Mouse (Mus musculus) megakaryocyte, adult 5-6 weeks (primary cell): ENCODE measurements around the gene Muc5ac. TPM values are rescaled to one million over a fixed set of nuclear protein-coding genes. Genes with fewer than 3 reads are reported as not detected.
"Not testable (repeated sequence)": the region's sequence is repeated elsewhere in the genome, so short reads cannot be mapped to it uniquely, and the experiment has no call there.

Source experiments
- ATAC-seq: 2 replicates; pipeline ENCODE4 v1.8.0; 2016; ENCODE audit warnings: mild to moderate bottlenecking, inconsistent platforms; ENCODE audit not compliant: poor library complexity, severe bottlenecking
- total RNA-seq, 2 experiments: library from RNA; stranded (forward) in 1 of 2; stranded (reverse) in 1 of 2; fragments of 153-499, 151-499 nt in 1 of 2; fragments of 221-1000, 200-1000 nt in 1 of 2; gene quantifications; 2 replicates each; pipeline versions ENCODE4 v1.2.3 to v1.2.4; 2015 to 2017

Gene Muc5ac
- total RNA-seq (2015): not detected in 2 replicates
- under 0.01 TPM in 1 of 2 replicates, not detected in the other for total RNA-seq (2017)

- no peak for ATAC-seq
Measured at GRCm38 (mm10) chr7:141788677-141789452, at the start of gene Muc5ac. Muc5ac (plus strand) TSS chr7:141788972.

GRCm38 (mm10) chr7:141747451-141748100 lies 41.2 kb upstream of the Muc5ac start:
- ATAC-seq: no peak

GRCm38 (mm10) chr7:141752513-141752912 lies 36.3 kb upstream of the Muc5ac start:
- ATAC-seq: no peak

GRCm38 (mm10) chr7:141755831-141756230 lies 32.9 kb upstream of the Muc5ac start:
- ATAC-seq: peak; percentile 69

- no peak for ATAC-seq
Measured at GRCm38 (mm10) chr7:141758291-141758690, 30.5 kb upstream of the Muc5ac start.

- ATAC-seq: no peak
Measured at GRCm38 (mm10) chr7:141770521-141770920, 18.3 kb upstream of the Muc5ac start.

GRCm38 (mm10) chr7:141770988-141771387 lies 17.8 kb upstream of the Muc5ac start:
- peak; percentile 56 for ATAC-seq

- ATAC-seq: no peak
Measured at GRCm38 (mm10) chr7:141772058-141772557, 16.7 kb upstream of the Muc5ac start.

GRCm38 (mm10) chr7:141774855-141775254 lies 13.9 kb upstream of the Muc5ac start:
- no peak for ATAC-seq

GRCm38 (mm10) chr7:141776199-141776598 lies 12.6 kb upstream of the Muc5ac start:
- no peak for ATAC-seq

- ATAC-seq: no peak
Measured at GRCm38 (mm10) chr7:141794251-141794650, 5.5 kb downstream of the Muc5ac start.

- ATAC-seq: no peak
Measured at GRCm38 (mm10) chr7:141803206-141803605, 14.4 kb downstream of the Muc5ac start.

GRCm38 (mm10) chr7:141805384-141805783 lies 16.6 kb downstream of the Muc5ac start:
- no peak for ATAC-seq

GRCm38 (mm10) chr7:141807823-141808222 lies 19.1 kb downstream of the Muc5ac start:
- ATAC-seq: not testable (repeated sequence)

GRCm38 (mm10) chr7:141809933-141810332 lies 21.2 kb downstream of the Muc5ac start:
- not testable (repeated sequence) for ATAC-seq

- ATAC-seq: no peak
Measured at GRCm38 (mm10) chr7:141813321-141813720, 24.5 kb downstream of the Muc5ac start.

GRCm38 (mm10) chr7:141815361-141815760 lies 26.6 kb downstream of the Muc5ac start:
- no peak for ATAC-seq

GRCm38 (mm10) chr7:141817355-141818075 lies 28.7 kb downstream of the Muc5ac start:
- ATAC-seq: no peak

GRCm38 (mm10) chr7:141818267-141818666 lies 29.5 kb downstream of the Muc5ac start:
- ATAC-seq: no peak

GRCm38 (mm10) chr7:141822582-141823261 lies 34.0 kb downstream of the Muc5ac start:
- ATAC-seq: no peak

GRCm38 (mm10) chr7:141823699-141824098 lies 34.9 kb downstream of the Muc5ac start:
- no peak for ATAC-seq
